ENCODE assay signal across 13 mouse cellular contexts in genomic region chr7:44520990-44521389, GRCm38 (mm10). TPM values are rescaled to one million over a fixed set of nuclear protein-coding genes. Genes with fewer than 3 reads are reported as not detected.
"Had no signal": no experiment of that assay in that cellular context is flagged by ENCODE, and none has a peak within 500 bp of the region (broad histone marks: within the 10 kb centered on the region; RNA-seq: fewer than 3 reads in every experiment).

No protein-coding gene starts in this region.

- H3K9me3 ChIP-seq: midbrain, embryonic 13.5 days; midbrain, embryonic 15.5 days; neural tube, embryonic 13.5 days; neural tube, embryonic 15.5 days; stomach, embryonic 15.5 days had no signal

- H3K36me3 ChIP-seq: midbrain, embryonic 13.5 days; midbrain, embryonic 15.5 days; neural tube, embryonic 13.5 days; neural tube, embryonic 15.5 days; stomach, embryonic 15.5 days had no signal

- DNase-seq: right cerebral cortex, adult 18-20 months; right cerebral cortex, postnatal 25 days had no signal

- H3K4me3 ChIP-seq: midbrain, embryonic 15.5 days; myocyte; neural tube, embryonic 15.5 days; stomach, embryonic 15.5 days had no signal

- H3K9ac ChIP-seq: lung, embryonic 14.5 days; midbrain, embryonic 15.5 days; neural tube, embryonic 15.5 days; stomach, embryonic 15.5 days had no signal

- ATAC-seq: midbrain, embryonic 15.5 days had no signal

- H3K27ac ChIP-seq: midbrain, embryonic 13.5 days; midbrain, embryonic 15.5 days; neural tube, embryonic 13.5 days; neural tube, embryonic 15.5 days; stomach, embryonic 15.5 days; stomach, postnatal 0 days had no signal

RNA-seq across cellular contexts. Expression of gene Mybpc2, which starts 3.5 kb away (rescaled TPM):
- total RNA-seq: megakaryocyte, adult 5-6 weeks had no signal
- polyA plus RNA-seq: midbrain, embryonic 11.5 days; neural tube, embryonic 11.5 days had no signal

RNA-seq across cellular contexts. Expression of gene Spib, which starts 10.9 kb away (rescaled TPM):
- polyA plus RNA-seq: midbrain, embryonic 11.5 days; midbrain, embryonic 13.5 days; neural tube, embryonic 11.5 days; neural tube, embryonic 15.5 days had no signal
